Mouse (Mus musculus): ENCODE results near the gene Jun. TPM values are rescaled to one million over a fixed set of nuclear protein-coding genes. Genes with fewer than 3 reads are reported as not detected.

The Jun gene
- total RNA-seq, 2 experiments from 2014 or later = 119 to 126 TPM

DNA sequence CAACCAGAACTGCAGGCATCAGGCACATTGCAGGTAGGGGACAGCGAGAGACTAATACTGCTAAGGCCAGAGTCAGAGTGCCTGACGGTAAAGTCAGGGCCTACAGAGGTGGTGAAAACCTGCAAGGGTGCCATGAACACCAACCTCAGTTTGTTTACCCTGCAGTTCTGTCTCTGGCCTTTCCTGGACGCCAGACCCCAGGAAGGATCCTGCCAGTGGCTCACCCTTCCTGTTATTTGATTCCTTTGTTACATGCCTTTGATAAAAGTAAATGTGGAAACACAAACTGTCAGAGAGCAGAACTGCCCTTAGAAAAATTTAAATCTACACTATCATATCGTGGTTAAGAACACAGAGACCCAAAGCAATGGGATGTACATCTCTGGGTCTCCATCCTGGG lies 20.9 kb downstream of the Jun start:
- no peak for DNase-seq (ENCODE audit: low spot score in 2 of 2)

- DNase-seq (ENCODE audit: low spot score in 2 of 2) = no peak
Measured at GRCm38 (mm10) chr4:95025847-95026600, 26.0 kb downstream of the Jun start.

DNA sequence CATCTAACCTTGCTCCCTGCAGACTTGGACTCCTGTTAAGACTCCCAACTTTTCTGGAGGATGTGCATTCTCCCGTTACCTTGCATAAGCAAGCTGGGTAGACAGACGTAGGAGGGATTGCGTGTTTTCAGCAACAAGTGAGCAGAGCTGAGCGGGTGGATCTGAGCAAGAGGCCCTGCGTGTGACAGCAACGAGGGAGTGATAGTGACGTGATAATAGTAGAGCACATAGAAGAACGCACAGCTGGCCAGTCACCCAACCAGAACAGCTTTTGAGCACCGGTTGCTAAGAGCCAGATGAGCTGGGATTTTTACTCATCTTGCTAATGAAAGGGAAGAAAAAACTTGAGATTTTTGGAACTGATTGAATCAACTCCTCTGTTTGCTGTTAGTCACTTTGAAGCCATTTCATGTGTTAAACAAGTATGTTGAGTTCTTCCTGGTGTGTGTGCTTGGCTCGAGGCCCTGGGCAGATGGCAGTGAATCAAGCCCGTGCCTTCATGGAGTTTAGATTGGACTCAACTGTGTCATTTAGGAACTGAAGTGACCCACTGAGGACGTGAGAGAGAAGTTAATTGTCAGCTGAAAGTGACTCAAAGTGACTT lies 28.6 kb downstream of the Jun start:
- no peak for DNase-seq (ENCODE audit: low spot score in 2 of 2)

DNA sequence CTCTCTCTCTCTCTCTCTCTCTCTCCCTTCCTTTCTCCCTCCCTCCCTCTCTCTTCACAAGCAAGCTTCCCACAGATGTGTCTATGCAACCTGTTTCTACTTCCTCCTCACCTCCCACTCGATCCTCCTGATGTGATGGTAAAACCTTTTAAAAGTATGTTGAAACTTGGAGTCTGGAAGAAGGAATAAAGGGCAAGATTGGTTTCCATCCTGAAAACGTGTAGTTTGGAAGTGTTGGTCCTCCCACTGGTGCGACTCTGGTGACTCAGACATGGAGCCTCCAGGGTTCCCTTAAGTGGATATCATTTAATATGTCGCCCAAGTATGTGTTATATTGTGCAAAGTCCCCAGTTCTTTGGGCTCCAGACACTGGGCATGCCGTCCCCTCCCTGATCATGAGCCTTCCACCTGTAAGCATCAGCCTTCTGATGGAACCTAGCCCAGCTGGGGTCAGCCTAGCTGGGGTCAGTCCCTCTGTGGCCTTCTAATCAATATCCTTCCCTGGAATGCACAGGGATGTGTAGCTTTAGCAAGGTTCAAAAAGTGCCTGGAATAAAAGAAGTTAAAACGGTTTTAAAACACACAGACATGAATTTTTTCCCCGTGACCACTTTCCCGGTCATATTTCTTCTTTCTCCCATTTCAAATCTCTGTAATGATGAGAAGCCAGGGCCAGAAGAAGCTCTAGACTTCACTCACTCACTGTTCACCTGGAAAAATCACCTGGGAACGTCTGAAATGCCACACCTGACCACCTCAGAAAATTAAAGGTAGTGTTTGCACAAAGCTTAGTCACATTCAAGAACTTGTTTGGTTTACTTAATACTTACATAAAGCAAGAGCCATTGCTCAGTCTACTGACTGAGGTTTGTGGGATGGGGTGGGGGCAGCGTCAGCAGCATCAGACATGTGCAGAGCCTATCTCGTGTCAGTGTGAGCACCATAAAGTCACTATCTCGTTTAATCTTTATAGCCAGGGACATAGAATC lies 30.1 kb downstream of the Jun start:
- no peak for DNase-seq (ENCODE audit: low spot score in 2 of 2)

GRCm38 (mm10) chr4:95020201-95020600 lies 31.8 kb downstream of the Jun start:
- DNase-seq (ENCODE audit: low spot score in 2 of 2) = no peak

DNA sequence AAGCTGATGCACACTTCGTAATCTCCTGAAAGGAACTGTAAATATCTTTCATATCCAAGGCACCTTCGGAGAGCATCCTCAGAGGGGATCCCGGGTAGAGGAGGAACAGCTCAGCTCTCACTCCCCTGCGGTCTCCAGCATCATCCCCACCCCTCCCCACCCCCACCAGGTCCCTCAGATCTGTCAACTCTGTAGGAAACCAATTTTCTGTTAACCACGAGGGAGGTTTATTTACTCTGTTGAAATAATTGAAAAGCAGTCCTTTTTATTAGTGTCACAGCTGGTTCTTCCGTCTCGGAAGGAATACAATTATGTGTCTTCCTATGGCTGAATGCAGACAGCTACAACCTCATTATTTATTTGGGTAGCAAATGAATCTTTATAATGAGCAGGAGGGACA lies 33.8 kb downstream of the Jun start:
- no peak for DNase-seq (ENCODE audit: low spot score in 2 of 2)

DNA sequence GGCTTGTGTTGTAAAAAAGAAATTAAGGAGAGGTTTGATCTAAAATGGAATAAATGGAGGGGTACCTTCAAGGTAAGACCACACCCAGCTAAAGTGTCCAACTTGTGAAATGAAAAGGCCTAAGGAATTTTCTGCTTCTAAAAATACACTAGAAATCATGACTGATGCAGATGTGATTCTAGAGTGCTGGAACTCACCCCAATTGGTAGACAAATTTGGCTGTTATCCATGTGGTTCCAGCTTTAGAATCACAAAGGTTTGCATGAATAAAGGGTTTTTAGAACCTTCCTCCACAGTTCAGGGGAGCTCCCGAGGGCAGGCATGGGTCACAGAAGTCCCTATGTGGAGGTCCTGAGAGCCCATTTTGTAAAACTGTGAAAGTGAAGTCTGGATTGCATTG lies 39.3 kb downstream of the Jun start:
- DNase-seq (ENCODE audit: low spot score in 2 of 2) = no peak

DNA sequence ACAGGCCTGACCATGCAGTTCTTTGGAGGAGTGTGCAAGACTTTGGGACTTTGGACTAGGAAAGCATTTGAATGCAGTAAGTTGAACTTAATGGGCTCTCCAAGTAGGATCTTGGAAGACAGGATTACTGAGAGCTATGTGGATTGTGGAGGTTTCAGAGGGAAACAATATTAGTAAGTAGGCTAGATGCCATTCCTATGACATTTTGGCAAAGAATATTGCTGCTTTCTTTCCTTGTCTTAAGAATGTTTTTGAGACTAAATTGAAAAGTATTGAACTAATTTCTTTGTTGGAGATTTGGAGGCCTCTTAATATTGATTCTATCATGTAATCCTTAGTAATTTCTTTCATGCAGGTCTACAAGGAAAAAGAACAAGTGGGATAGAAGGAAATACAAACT lies 39.8 kb downstream of the Jun start:
- no peak for DNase-seq (ENCODE audit: low spot score in 2 of 2)

GRCm38 (mm10) chr4:95008175-95009057 lies 43.6 kb downstream of the Jun start:
- DNase-seq (ENCODE audit: low spot score in 2 of 2) = peak; percentile 65 to 89

- no peak for DNase-seq (ENCODE audit: low spot score in 2 of 2)
Measured at GRCm38 (mm10) chr4:95007759-95008158, 44.3 kb downstream of the Jun start.

GRCm38 (mm10) chr4:95005251-95005830 lies 46.7 kb downstream of the Jun start:
- DNase-seq (ENCODE audit: low spot score in 2 of 2) = no peak

- peak in 1 of 2 experiments; percentile 61 for DNase-seq (ENCODE audit: low spot score in 2 of 2)
Measured at GRCm38 (mm10) chr4:95001043-95001775, 50.8 kb downstream of the Jun start.

DNA sequence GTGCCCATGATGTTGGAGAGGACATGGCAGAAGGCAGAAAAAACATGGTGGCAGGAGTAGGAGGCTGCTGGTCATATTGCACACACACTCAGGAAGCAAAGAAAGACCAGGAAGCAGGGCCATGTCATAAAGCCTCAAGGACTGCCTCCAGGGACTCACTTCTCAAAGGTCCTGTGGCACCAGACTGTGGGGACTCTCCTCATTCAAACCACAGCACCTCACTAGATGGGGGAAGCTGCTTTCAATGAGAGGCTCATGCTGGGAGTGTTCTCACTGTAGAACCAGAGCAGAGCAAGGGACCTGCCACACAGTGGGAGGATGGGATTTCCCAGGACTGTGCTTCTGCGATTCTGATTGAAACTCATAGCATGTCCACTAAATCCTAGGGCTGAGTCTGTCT lies 51.9 kb downstream of the Jun start:
- DNase-seq (ENCODE audit: low spot score in 2 of 2) = no peak

- DNase-seq (ENCODE audit: low spot score in 2 of 2) = no peak
Measured at GRCm38 (mm10) chr4:94999249-94999648, 52.8 kb downstream of the Jun start.

Other genes starting within 250 kb of the Jun start
- 1 to 10 TPM in 1 of 2 experiments, not detected in 1; 1.2 TPM for gene Eqtn, start 123.4 kb downstream of the Jun start, total RNA-seq (2021)
- gene Mysm1, start 73.1 kb downstream of the Jun start, total RNA-seq (2021) = 10 to 100 TPM; 32.2 to 34.0 TPM